Mouse (Mus musculus) lung, postnatal 4 days (tissue): Measurements from ENCODE around the gene Echdc3.

Experiments used
- DNase-seq, 2 experiments: peaks; one replicate each; pipeline ENCODE4 v3.0.0; 2021

The Echdc3 gene

DNA sequence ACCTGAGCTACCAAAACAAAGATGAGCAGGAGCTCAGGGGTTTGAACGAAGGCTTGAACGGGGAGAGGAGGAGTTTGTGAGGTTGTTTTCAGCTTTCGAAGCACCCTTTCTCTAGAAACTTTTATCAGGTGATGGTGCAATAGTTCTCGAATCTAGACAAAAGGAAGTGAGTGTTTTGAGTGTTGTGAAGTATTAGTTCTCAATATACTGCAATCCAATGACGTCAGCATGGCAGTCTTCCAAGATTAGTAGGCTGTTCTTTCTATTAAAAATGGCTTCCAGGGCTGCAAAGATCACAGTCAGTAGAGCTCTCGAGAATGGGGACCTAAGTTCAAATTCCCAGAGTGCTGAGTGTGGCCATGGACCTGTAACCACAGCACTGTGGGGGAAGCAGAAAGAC is 47.1 kb downstream of the Echdc3 start:
- DNase-seq = peak in 1 of 2 experiments; percentile 66

DNA sequence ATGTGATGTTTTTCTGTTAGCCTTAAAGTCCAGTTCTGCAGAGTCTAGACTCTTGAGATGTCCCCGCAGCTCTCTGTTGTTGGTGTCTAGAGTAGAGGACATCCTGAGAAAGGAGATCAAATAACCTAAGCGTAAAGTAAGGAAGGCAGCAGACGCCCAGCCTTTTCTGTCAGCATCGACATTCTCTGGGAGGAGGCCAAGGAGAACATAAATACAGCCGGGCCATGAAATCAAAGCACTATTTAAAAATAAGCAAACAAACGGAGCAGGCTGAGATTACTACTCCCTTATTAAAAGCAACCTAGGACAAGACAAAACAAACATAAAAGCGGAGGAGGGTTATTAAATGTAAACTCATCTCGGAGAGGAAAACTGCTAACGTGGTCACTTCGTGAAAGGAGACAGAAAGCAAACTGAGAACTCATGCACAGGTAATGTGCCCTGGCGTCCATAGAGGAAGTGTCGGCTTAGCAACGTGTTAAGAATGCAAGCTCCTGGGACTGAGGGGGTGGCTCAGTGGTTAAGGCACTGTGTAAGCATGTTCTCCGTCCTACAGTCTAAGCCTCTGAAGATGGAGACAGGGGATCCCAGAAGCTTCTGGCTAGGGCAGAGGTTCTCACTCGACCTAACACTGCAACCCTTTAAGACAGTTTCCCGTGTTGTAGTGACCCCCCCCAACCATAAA is 48.1 kb downstream of the Echdc3 start:
- no peak for DNase-seq

DNA sequence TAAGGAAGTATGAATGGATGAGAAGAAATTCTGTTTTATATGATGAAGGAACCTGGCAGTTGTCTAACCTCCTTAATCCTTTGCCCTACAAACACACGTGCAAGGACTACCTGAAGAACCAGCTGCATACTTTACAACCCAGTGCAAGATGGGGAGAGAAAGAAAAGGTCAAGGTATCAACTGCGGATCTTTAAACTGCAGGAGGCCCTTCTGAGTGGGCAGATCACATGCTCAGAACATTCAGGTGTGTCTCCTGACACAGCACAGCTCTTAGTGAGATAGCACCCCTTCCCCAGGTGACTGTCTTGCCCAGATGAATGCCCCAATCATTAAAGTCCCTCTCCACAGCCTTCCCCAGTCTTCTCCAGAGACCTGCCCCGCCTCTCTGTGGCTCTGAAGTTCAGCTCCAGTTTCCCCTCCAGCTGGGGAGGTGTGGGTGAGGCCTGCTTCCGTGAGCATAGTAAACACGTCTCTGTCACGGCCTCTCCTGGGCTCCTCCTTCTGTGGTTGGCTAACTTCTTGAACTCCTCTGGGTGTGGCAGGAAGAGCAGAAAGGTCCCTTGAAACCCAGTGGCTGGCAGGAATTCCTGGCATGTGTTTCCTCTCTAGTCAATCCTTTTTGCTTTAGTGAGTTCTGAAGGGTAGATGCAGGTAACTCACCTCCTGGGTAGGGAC is 50.3 kb downstream of the Echdc3 start:
- peak; percentile 69 to 84 for DNase-seq

DNA sequence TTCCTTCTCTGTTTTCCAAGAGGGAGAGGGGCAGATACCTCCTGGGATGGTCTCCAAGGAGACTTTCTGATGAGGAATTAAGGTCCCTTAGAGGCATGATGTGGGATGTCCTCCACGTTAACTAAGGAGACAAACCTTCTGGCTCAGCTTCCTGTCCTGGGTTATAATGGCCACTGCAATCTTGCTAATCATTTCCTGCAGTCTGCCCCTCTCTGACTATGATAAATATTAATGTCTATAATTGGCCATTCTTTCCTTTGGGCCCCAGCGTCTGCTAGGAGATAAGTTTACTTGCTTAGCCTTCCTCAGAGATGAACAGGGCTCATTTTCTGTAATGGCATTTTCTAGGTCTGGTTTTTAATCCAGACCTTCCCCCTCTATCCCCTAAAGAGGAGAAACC is 53.1 kb downstream of the Echdc3 start:
- DNase-seq = no peak

DNA sequence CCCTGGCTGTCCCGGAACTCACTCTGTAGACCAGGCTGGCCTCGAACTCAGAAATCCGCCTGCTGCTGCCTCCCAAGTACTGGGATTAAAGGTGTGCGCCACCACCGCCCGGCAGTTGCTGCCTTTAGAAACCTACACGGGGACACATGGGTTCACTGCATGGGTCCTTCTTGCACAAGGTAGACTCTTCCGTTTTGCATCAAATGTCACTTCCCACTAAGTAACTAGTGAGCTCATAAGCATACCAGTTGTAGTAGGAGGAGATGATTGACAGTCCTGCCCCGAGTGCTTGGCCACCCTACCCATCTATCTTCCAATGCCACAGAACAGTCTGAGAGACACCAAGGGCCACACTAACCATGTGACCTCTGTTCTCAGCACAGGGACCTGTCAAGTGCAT is 53.6 kb downstream of the Echdc3 start:
- DNase-seq = no peak

DNA sequence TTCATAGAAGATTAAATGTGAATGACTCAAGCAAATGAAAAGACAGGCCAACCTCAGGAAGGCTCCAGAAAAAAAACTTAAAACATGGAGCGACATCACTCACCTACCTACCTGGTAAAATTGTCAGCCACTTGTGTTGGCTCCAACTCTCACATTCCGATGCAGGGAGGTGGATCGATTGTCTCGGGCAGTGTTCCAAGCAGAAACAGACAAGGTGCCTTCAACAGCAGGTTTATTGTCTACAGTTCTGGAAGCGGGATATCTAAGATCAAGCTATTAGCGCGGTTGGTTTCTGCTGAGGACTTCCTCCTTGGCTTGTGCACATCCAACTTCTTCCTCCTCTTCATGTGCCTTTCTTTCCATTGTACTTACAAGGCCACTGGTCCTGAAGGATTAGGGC is 55.2 kb downstream of the Echdc3 start:
- no peak for DNase-seq

DNA sequence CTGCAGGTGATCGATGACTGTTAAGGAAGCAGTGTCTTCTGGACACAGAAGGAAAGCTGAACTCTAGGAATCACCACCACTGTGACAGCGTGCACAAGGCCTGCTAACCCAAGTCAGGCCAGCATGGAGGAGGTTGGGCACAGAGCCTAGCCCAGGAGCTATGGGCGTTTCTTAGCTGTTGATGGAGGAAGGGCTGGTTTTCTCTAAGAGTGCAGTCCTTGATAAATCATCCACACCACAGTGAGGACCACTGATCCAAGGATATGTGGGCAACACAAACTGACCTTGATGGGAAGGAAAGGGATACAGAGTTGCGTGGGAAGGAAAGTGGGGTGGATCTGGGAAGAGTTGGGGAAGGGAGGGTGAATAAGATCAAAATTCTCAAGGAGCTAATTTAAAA is 55.6 kb downstream of the Echdc3 start:
- DNase-seq = no peak

DNA sequence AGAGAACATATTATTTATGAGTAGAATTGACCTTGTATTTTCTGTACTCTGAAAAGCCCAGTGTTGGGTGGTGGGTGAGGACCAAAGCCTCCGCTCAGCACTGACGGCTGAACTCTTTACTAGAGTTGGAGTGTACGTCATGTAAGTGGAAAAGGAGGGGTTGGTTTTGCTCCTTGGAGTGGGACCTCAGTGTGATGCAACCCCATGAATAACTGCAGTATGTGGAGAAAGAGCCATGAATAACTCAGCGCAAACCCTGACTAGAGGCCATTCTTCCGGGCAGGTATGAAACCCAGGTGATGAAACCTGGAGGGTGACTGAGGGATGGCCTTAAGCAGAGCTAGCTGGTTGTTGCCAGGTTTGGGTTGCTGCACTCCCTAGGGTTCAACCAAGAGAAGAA is 63.0 kb downstream of the Echdc3 start:
- DNase-seq = peak in 1 of 2 experiments; percentile 25

DNA sequence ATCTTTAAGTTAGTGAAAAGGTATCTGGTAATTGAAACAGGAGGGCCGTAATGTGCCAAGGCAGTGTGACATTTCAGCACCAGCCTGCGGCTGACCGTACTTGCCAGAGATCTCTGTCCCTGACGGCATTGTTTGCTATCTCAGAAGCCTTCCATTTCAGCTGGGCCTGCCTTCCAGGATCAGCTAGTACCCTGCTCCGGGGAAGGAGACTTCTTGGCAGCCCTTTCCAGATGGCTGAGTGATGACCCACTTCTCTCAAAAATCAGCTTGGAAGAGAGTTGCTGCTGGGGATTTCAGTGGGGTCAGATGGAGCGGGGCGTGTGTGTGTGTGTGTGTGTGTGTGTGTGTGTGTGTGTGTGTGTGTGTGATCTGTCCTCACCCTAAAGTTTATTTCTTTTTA is 65.9 kb downstream of the Echdc3 start:
- DNase-seq = no peak

DNA sequence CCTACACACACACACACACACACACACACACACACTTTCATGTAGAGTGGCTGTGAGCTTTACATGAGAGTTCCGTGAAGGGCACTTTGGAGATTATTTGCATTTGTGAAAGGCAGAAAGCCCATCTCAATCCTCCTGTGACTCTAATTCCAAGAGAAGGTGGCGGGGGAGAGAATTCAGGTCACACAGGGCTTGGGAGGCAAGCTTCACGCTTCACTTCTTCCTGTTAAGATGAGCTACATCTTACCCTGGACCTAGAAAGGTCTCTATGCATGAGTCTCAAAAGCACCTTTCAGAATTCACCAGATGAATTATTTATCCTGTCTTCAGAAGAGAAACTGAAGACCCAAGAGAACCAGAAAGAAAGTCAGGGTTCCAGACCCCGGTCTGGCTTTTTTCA is 66.6 kb downstream of the Echdc3 start:
- DNase-seq = no peak

DNA sequence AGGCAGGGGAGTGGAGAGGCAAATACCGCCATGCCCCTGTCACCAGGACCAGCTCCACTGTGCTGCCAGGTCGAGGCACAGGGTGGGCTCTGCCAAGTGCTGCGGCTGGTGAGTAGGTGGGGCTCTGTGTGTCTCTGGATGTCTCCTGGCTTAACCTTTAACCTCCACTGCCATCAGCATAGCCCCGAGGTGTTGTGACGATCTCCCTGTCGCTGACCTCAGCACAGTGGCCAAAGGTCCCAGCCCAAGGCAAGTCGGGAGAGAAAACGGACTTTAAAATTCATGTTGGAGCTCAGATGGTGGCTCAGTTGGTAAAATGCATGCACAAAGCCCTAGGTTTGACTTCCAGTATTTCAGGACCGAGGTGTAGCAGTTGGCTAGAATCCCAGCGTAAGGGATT is 67.2 kb downstream of the Echdc3 start:
- no peak for DNase-seq

DNA sequence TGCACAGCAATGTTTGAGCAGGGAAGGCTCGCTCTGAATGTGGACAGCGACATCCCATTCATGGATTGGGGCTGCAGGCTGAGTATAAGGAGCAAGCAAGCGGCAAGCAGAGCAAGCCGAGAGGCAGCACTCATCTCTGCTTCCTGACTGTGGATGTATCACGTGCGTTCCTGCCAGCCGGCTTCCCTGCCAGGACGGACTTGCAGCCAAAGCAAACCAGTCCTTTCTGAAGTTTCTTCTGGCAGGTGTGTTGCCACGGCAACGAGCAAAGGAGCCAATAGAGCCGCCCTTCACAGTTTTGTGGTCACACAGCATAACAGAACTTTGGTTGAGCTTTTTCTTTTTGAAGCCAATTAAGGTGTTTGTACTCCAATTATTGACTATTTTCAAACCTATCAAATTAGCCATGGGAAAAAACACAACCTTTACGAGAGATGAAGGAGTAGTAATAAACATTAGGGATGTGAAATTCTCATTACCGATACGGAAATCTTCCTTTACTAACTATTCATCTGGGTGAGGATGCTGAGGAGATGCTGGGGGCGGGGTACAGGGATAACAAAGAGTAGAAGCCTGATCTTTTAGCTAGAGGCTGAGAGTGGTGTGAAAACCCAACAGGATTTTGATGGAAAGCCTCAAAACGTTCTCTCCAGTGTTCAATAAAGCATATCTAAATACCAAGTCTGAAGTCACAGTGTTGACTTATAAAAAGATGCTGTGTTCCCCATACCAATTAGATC is 69.7 kb downstream of the Echdc3 start:
- peak in 1 of 2 experiments; percentile 49 for DNase-seq

DNA sequence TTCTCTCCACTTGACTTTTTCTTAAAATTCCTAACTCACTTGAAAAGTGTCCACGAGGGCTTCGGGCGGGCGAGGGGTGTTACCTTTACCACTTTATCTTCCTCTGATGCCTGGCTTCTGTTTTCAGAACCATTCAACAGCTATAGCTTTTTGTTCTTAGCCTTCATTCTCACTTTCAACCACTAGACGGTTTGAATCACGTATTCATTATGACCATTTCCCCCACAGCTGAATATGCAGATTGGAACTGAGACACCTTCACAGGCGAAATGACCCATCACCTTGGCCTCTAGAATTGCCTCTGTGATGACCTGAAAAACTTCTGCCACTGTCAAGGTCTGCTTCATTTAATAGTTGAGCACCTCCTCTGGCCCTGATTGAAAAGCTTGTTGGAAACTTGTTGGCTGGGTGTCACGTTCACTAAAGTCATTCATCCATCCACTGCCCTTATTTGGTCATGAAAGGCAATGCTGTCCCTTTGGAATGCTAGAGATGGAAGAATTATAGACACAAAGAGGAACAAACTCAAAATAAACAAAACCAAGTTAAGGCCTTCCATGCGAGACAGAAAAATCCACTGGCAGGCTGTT is 72.2 kb downstream of the Echdc3 start:
- no peak for DNase-seq
